Mouse (Mus musculus) midbrain, embryonic 12.5 days (tissue): ENCODE results near the gene Arhgef12. TPM values are rescaled to one million over a fixed set of nuclear protein-coding genes. Genes with fewer than 3 reads are reported as not detected.

Experiments used
- ATAC-seq: fragments of 200-750 bp; cut with Nextera tagmentation; 2 replicates; pipeline ENCODE4 v1.8.0; 2017; ENCODE audit warnings: low read depth, moderate TSS enrichment, moderate library complexity; ENCODE audit not compliant: low FRiP score
- H3K27ac ChIP-seq: fragments of 300-500 bp; sonication (generic); replicated peaks from 2 replicates; pipeline ENCODE4 v1.5.1; 2016; ENCODE audit warnings: mild to moderate bottlenecking
- H3K27me3 ChIP-seq: fragments of 300-500 bp; sonication (generic); 2 replicates; pipeline ENCODE4 v1.6.1; 2016; ENCODE audit warnings: mild to moderate bottlenecking
- H3K36me3 ChIP-seq: fragments of 300-500 bp; sonication (generic); 2 replicates; pipeline ENCODE4 v1.6.1; 2016
- H3K4me1 ChIP-seq: fragments of 300-500 bp; sonication (generic); 2 replicates; pipeline ENCODE4 v1.6.1; 2016
- H3K4me2 ChIP-seq: fragments of 300-500 bp; sonication (generic); replicated peaks from 2 replicates; pipeline ENCODE4 v1.6.1; 2016; ENCODE audit warnings: mild to moderate bottlenecking, moderate library complexity
- H3K4me3 ChIP-seq: fragments of 300-500 bp; sonication (generic); 2 replicates; pipeline ENCODE4 v1.5.1; 2016; ENCODE audit warnings: mild to moderate bottlenecking
- H3K9ac ChIP-seq: fragments of 300-500 bp; sonication (generic); replicated peaks from 2 replicates; pipeline ENCODE4 v1.6.1; 2016; ENCODE audit warnings: mild to moderate bottlenecking, moderate library complexity
- H3K9me3 ChIP-seq: fragments of 300-500 bp; sonication (generic); 2 replicates; pipeline ENCODE4 v1.6.1; 2016; ENCODE audit warnings: mild to moderate bottlenecking
- WGBS: fragments of 180-500 bp; shearing (Covaris S2); methylation state at CpG from one replicate; pipeline ENCODE4 v1.1.7; 2016; 5-methylcytosine and 5-hydroxymethylcytosine counted together
- polyA plus RNA-seq: library from polyadenylated mRNA; unstranded; fragments of >200 nt; fragmentation: Nextera tagmentation; extraction: Ambion mirVana; gene quantifications from 2 replicates; pipeline ENCODE4 v1.2.1, GENCODE M21; 2016

Gene Arhgef12
- polyA plus RNA-seq, 1 experiment from 2014 or later = 17.4 TPM

- no peaks in the 10 kb centered on the region for H3K27me3 ChIP-seq
- H3K9me3 ChIP-seq = no peaks in the 10 kb centered on the region
- no peak overlapping the region for H3K27ac ChIP-seq
- no peak overlapping the region for H3K4me3 ChIP-seq
- H3K9ac ChIP-seq = no peak overlapping the region
- ATAC-seq = no peak
- H3K4me2 ChIP-seq = no peak overlapping the region
- H3K36me3 ChIP-seq = no peaks in the 10 kb centered on the region
- no peaks in the 10 kb centered on the region for H3K4me1 ChIP-seq
These were observed 10.7 kb downstream of the Arhgef12 start for GRCm38 (mm10) chr9:43096337-43096736.

DNA sequence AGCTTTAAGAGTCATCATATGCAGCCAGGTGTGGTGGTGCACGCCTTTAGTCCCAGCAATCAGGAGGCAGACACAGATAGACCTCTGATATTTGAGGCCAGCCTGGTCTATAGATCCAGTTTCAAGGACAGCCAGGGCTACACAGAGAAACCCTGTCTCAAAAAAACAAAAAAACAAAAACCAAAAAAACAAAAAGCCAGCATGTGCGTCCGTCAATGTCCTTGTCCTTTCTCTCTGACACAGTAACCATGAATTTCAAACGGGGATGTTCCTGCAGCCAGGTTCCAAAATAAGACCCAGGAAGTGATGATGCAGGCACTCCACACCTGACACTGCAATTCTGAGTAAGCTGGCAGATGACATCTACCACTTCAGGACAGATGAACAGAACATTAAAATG is 12.2 kb downstream of the Arhgef12 start:
- H3K27me3 ChIP-seq = no peaks in the 10 kb centered on the region
- ATAC-seq = no peak
- WGBS = 94% methylated on average over 4 of the region's 4 CpGs
- H3K4me2 ChIP-seq = no peak overlapping the region
- H3K4me3 ChIP-seq = no peak overlapping the region
- H3K9me3 ChIP-seq = no peaks in the 10 kb centered on the region
- H3K36me3 ChIP-seq = no peaks in the 10 kb centered on the region
- H3K27ac ChIP-seq = no peak overlapping the region
- H3K9ac ChIP-seq = no peak overlapping the region
- H3K4me1 ChIP-seq = no peaks in the 10 kb centered on the region

DNA sequence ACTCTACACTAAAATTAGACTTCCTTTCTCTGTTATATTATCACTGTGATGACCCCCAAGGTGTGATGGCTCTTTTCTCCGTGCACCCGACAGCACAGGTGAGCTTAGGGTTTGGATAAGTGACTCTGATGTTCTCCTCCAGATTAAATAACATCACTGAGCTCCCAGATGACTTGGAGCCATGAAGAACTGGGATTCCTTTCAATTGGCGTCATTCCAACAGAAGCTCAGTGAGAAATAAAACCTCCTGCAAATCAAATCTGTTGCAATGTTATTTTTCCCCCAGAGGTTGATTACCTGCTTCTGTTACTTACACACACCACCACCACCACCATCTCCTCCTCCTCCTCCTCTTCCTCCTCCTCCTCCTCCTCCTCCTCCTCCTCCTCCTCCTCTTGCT is 13.2 kb downstream of the Arhgef12 start:
- ATAC-seq = no peak
- H3K36me3 ChIP-seq = no peaks in the 10 kb centered on the region
- no peaks in the 10 kb centered on the region for H3K4me1 ChIP-seq
- H3K27me3 ChIP-seq = no peaks in the 10 kb centered on the region
- no peak overlapping the region for H3K4me3 ChIP-seq
- 87% methylated on average over 3 of the region's 3 CpGs for WGBS
- no peak overlapping the region for H3K9ac ChIP-seq
- no peak overlapping the region for H3K4me2 ChIP-seq
- H3K27ac ChIP-seq = no peak overlapping the region
- no peaks in the 10 kb centered on the region for H3K9me3 ChIP-seq

GRCm38 (mm10) chr9:43085686-43086285 is 21.3 kb downstream of the Arhgef12 start:
- no peak for ATAC-seq

GRCm38 (mm10) chr9:43084496-43085362 is 22.3 kb downstream of the Arhgef12 start:
- WGBS = 88% methylated on average over 7 of the region's 7 CpGs

More at GRCm38 (mm10) chr9:43085686-43086285, 21.3 kb downstream of the Arhgef12 start:
- Histone ChIP-seq H3K4me2 (no peak overlapping the region), H3K27ac (no peak overlapping the region), H3K9ac (no peak overlapping the region), H3K4me1 (peaks cover 9% of the 10 kb centered on the region; the same call in 1 of the 2 replicates), H3K9me3 (no peaks in the 10 kb centered on the region), H3K4me3 (no peak overlapping the region), H3K36me3 (no peaks in the 10 kb centered on the region), H3K27me3 (no peaks in the 10 kb centered on the region)
- WGBS = 96% methylated on average over 1 of the region's 1 CpGs

GRCm38 (mm10) chr9:43083441-43084055 is 23.5 kb downstream of the Arhgef12 start:
- H3K4me3 ChIP-seq = no peak overlapping the region

More at GRCm38 (mm10) chr9:43084496-43085362, 22.3 kb downstream of the Arhgef12 start:
- H3K36me3 ChIP-seq = no peaks in the 10 kb centered on the region
- H3K27ac ChIP-seq = no peak overlapping the region
- no peaks in the 10 kb centered on the region for H3K27me3 ChIP-seq
- peaks cover 9% of the 10 kb centered on the region; the same call in 1 of the 2 replicates for H3K4me1 ChIP-seq
- ATAC-seq = no peak
- no peak overlapping the region for H3K4me3 ChIP-seq
- no peaks in the 10 kb centered on the region for H3K9me3 ChIP-seq
- H3K4me2 ChIP-seq = no peak overlapping the region
- H3K9ac ChIP-seq = no peak overlapping the region

DNA sequence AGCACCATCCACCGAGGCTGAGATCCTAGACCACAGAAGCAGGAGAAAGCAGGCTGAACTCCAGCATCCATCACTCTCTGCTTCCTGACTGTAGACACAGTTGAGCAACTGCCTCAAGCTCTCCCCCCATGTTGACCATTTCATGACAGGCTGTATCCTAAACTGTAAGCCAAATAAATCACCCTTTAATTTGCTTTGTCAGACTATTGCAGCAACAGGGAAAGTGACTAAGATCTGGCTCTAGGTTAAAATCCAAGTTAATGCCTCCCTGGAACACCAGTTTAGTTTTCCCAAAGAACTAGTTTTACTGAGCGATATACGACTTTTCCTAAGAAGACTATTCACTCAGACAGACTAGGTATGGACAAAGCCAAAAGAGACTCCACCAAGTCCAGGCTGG is 28.3 kb downstream of the Arhgef12 start:
- Histone ChIP-seq H3K27me3 (no peaks in the 10 kb centered on the region), H3K27ac (no peak overlapping the region), H3K4me2 (no peak overlapping the region), H3K9ac (no peak overlapping the region), H3K4me3 (no peak overlapping the region), H3K4me1 (peaks cover 11% of the 10 kb centered on the region; the same call in 1 of the 2 replicates), H3K36me3 (no peaks in the 10 kb centered on the region), H3K9me3 (no peaks in the 10 kb centered on the region)
- WGBS = 90% methylated on average over 3 of the region's 3 CpGs
- no peak for ATAC-seq

More at GRCm38 (mm10) chr9:43083441-43084055, 23.5 kb downstream of the Arhgef12 start:
- no peaks in the 10 kb centered on the region for H3K9me3 ChIP-seq
- peaks cover 9% of the 10 kb centered on the region; the same call in 1 of the 2 replicates for H3K4me1 ChIP-seq
- no peak for ATAC-seq
- no peaks in the 10 kb centered on the region for H3K36me3 ChIP-seq
- WGBS = 30% methylated on average over 7 of the region's 7 CpGs
- no peak overlapping the region for H3K4me2 ChIP-seq
- no peak overlapping the region for H3K27ac ChIP-seq
- H3K9ac ChIP-seq = no peak overlapping the region
- no peaks in the 10 kb centered on the region for H3K27me3 ChIP-seq

GRCm38 (mm10) chr9:43076163-43076562 is 30.9 kb downstream of the Arhgef12 start:
- Histone ChIP-seq H3K9ac (no peak overlapping the region), H3K4me1 (peaks cover 10% of the 10 kb centered on the region), H3K9me3 (no peaks in the 10 kb centered on the region), H3K27ac (no peak overlapping the region), H3K4me3 (no peak overlapping the region), H3K36me3 (no peaks in the 10 kb centered on the region), H3K27me3 (no peaks in the 10 kb centered on the region), H3K4me2 (no peak overlapping the region)
- 77% methylated on average over 7 of the region's 7 CpGs for WGBS
- ATAC-seq = no peak

DNA sequence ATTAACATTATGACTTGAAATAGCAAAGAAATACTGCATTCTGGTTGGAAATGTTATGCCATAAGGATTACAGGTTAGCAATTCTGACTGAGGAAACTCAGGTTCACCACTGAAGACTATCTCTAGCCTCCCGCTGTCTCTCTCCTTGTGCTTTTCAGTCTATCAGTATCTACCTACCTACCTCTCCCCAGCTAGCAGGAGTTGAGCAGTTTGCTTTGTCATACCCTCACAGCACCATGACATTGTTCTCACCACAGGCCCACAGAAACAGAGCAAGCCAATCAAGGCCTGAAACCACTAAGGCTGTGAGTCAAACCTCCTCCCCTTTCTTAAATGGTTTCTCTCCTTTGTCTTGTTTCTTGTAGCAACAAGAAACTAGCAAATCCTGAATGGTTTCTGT is 32.4 kb downstream of the Arhgef12 start:
- Histone ChIP-seq H3K4me2 (no peak overlapping the region), H3K27me3 (no peaks in the 10 kb centered on the region), H3K9me3 (no peaks in the 10 kb centered on the region), H3K9ac (no peak overlapping the region), H3K36me3 (no peaks in the 10 kb centered on the region), H3K4me3 (no peak overlapping the region), H3K4me1 (peaks cover 19% of the 10 kb centered on the region), H3K27ac (no peak overlapping the region)
- 96% methylated on average over 1 of the region's 1 CpGs for WGBS
- no peak for ATAC-seq

- H3K36me3 ChIP-seq = no peaks in the 10 kb centered on the region
- H3K4me3 ChIP-seq = no peak overlapping the region
- 48% methylated on average over 2 of the region's 2 CpGs for WGBS
- ATAC-seq = no peak
- H3K4me2 ChIP-seq = no peak overlapping the region
- H3K9ac ChIP-seq = no peak overlapping the region
- peak overlapping the region; percentile 77 for H3K27ac ChIP-seq
- H3K27me3 ChIP-seq = no peaks in the 10 kb centered on the region
- no peaks in the 10 kb centered on the region for H3K9me3 ChIP-seq
- peaks cover 25% of the 10 kb centered on the region for H3K4me1 ChIP-seq
These were observed 35.3 kb downstream of the Arhgef12 start for GRCm38 (mm10) chr9:43071741-43072140.

DNA sequence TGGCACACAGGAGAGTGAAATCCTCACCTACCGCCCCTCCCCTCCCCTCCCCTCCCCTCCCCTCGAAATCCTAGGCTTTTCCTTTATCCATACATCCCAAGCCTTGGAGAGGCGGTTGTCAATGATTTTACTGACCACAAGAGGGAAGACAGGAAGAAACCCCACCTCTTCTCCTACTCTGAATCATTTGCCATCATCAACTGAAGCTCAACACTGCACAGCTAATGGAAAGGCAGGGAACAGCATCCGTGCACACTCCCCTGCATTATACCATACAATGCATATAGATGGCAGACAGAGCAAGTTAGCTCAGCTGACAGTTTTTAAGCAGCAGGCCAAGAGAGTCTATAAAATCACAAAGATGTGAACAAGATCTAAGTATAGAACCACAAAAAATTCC is 35.9 kb downstream of the Arhgef12 start:
- Histone ChIP-seq H3K4me1 (peaks cover 25% of the 10 kb centered on the region), H3K4me3 (peak overlapping the region; percentile 26), H3K36me3 (no peaks in the 10 kb centered on the region), H3K27ac (peak overlapping the region; percentile 77), H3K9ac (no peak overlapping the region), H3K9me3 (no peaks in the 10 kb centered on the region), H3K27me3 (no peaks in the 10 kb centered on the region), H3K4me2 (peak overlapping the region; percentile 32)
- peak; percentile 83 for ATAC-seq
- 13% methylated on average over 4 of the region's 4 CpGs for WGBS

GRCm38 (mm10) chr9:43070566-43070965 is 36.5 kb downstream of the Arhgef12 start:
- 23% methylated on average over 4 of the region's 4 CpGs for WGBS
- H3K27ac ChIP-seq = peak overlapping the region; percentile 77
- H3K27me3 ChIP-seq = no peaks in the 10 kb centered on the region
- H3K4me3 ChIP-seq = peak overlapping the region; percentile 26
- H3K9ac ChIP-seq = peak overlapping the region; percentile 35
- peaks cover 25% of the 10 kb centered on the region for H3K4me1 ChIP-seq
- H3K36me3 ChIP-seq = no peaks in the 10 kb centered on the region
- H3K4me2 ChIP-seq = peak overlapping the region; percentile 14
- no peak for ATAC-seq
- no peaks in the 10 kb centered on the region for H3K9me3 ChIP-seq
